Mouse (Mus musculus): ENCODE measurements around the gene Nradd.

- TF ChIP-seq CTCF (IDR thresholded peaks at IDR 0.05; ENCODE audit: extremely low read depth, insufficient read length, insufficient replicate concordance, low read depth, low read length), result no peak
- no peak for TF ChIP-seq POLR2A (IDR thresholded peaks at IDR 0.05; ENCODE audit: low read depth, low read length)
Observed at GRCm38 (mm10) chr9:110620685-110621084, 3.6 kb downstream of the Nradd start.

Data from small intestine, adult 2 months (tissue).